17 mouse cellular contexts compared by ENCODE assay signal in the genomic region with DNA sequence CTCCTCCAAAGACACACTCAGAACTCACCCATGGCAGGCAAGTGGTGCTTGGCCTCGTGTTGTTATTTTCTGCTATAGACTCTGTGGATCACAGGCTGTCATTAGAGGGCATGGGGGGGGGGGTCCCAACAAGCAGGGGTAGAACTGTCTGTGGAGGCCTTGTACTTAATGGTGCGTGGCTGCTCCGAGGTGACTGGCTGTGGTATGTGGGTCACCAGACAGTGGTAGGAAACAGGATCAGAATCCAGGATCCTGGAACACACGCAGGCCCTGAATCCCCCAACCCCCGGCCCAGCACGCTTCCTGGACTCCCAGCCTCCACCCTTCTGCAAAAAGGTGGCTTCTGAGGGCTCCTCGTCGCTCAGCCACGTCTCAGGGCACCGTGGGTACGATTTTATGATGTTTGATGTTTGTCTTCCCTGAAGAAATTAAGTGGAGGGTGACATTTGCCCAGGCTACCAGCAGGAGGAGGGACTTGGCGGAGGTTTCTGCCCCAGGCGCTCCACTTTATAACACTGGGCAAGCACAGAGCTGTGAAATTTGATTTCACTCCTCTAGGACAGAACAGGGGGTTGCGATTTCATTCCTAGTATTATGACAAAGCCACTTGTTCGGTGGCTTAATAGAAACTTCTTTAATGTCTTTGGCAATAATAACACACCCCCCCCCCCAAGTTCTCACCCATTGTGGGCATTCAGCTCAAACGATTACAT. TPM values are rescaled to one million over a fixed set of nuclear protein-coding genes. Genes with fewer than 3 reads are reported as not detected.
DNase-seq lines count a peak whose midpoint lies in the region; ATAC-seq and TF ChIP-seq lines count a peak whose summit lies in the region.
"Had no signal": no experiment of that assay in that cellular context is flagged by ENCODE, and none has a peak within 500 bp of the region (broad histone marks: within the 10 kb centered on the region; RNA-seq: fewer than 3 reads in every experiment).

No protein-coding gene starts in this region.

- H3K79me2 ChIP-seq in heart, adult 2 months (replicated peaks; ENCODE audit: control insufficient read depth, insufficient read depth, low read length) = no peaks in the 10 kb centered on the region

- H3K36me3 ChIP-seq in heart, adult 2 months (ENCODE audit: control insufficient read depth, insufficient read depth, low read length) = no peaks in the 10 kb centered on the region
- H3K36me3 ChIP-seq in E14TG2a.4 (ENCODE audit: insufficient read depth, low read length) = peaks cover 22% of the 10 kb centered on the region
- peaks cover 15% of the 10 kb centered on the region for H3K36me3 ChIP-seq in intestine, embryonic 15.5 days

- H3K27ac ChIP-seq in heart, adult 2 months = no peak overlapping the region
- peak overlapping the region; percentile 87 for H3K27ac ChIP-seq in intestine, embryonic 15.5 days
- H3K27ac ChIP-seq: embryonic facial prominence, embryonic 15.5 days; limb, embryonic 15.5 days; midbrain, embryonic 12.5 days had no signal

- intact Hi-C loops in heart, adult 2 months (cut with DNase I) = no loop called here

- peak overlapping the region; percentile 38 for H3K4me2 ChIP-seq in intestine, embryonic 15.5 days (replicated peaks)
- H3K4me2 ChIP-seq: embryonic facial prominence, embryonic 15.5 days; limb, embryonic 15.5 days; midbrain, embryonic 12.5 days had no signal

- ATAC-seq in intestine, embryonic 15.5 days = no peak
- ATAC-seq in granulocyte monocyte progenitor cell, adult 5-6 weeks (replicated peaks; ENCODE audit: poor library complexity, severe bottlenecking) = no peak
- ATAC-seq: activated CD4-positive, CD25-positive, alpha-beta regulatory T cell, adult 4 months had no signal

- no peak for TF ChIP-seq POLR2A in heart, adult 2 months (IDR thresholded peaks at IDR 0.05; ENCODE audit: insufficient read depth, low read depth, low read length)

- H3K9ac ChIP-seq in heart, adult 2 months (ENCODE audit: low read depth, low read length) = no peak overlapping the region
- H3K9ac ChIP-seq in intestine, embryonic 15.5 days = no peak overlapping the region
- H3K9ac ChIP-seq: embryonic facial prominence, embryonic 15.5 days; limb, embryonic 15.5 days; midbrain, embryonic 12.5 days had no signal

- TF ChIP-seq CTCF in heart, adult 2 months (IDR thresholded peaks at IDR 0.05) = 0 out of 2 replicates have a peak, but pooled peaks have one; percentile 7
- peak; percentile 23 for TF ChIP-seq CTCF in E14TG2a.4 (conservative IDR thresholded peaks at IDR 0.05; ENCODE audit: low read length)

- no peaks in the 10 kb centered on the region for H3K4me1 ChIP-seq in heart, adult 2 months (ENCODE audit: control insufficient read depth, insufficient read depth, low read length)
- peaks cover 67% of the 10 kb centered on the region for H3K4me1 ChIP-seq in E14TG2a.4 (replicated peaks; ENCODE audit: low read depth, low read length)
- peaks cover 9% of the 10 kb centered on the region; the same call in 1 of the 2 replicates for H3K4me1 ChIP-seq in intestine, embryonic 15.5 days (replicated peaks)
- H3K4me1 ChIP-seq: midbrain, embryonic 12.5 days had no signal

- no peak for TF ChIP-seq EP300 in heart, adult 2 months (IDR thresholded peaks at IDR 0.05; ENCODE audit: insufficient read depth, low read depth, low read length)

- 85% methylated on average over 16 of the region's 16 CpGs for WGBS in heart, adult 2 months
- 75% methylated on average over 16 of the region's 16 CpGs for WGBS in intestine, embryonic 15.5 days

- no peaks in the 10 kb centered on the region for H3K27me3 ChIP-seq in heart, adult 2 months (ENCODE audit: control insufficient read depth, insufficient read depth, low read length)
- H3K27me3 ChIP-seq in E14TG2a.4 (ENCODE audit: insufficient read depth, low read length) = 0 out of 2 replicates have a peak, but pooled peaks cover 3% of the 10 kb centered on the region
- no peaks in the 10 kb centered on the region for H3K27me3 ChIP-seq in intestine, embryonic 15.5 days (replicated peaks)
- H3K27me3 ChIP-seq: embryonic facial prominence, embryonic 15.5 days; limb, embryonic 15.5 days; midbrain, embryonic 12.5 days had no signal

- H3K4me3 ChIP-seq in heart, adult 2 months = no peak overlapping the region
- no peak overlapping the region for H3K4me3 ChIP-seq in E14TG2a.4 (replicated peaks; ENCODE audit: low read length)
- no peak overlapping the region for H3K4me3 ChIP-seq in intestine, embryonic 15.5 days (replicated peaks)
- H3K4me3 ChIP-seq: embryonic facial prominence, embryonic 15.5 days; limb, embryonic 15.5 days; midbrain, embryonic 12.5 days had no signal

- DNase-seq in heart, adult 2 months = no peak
- DNase-seq in heart, adult 8-10 months (ENCODE audit: low spot score) = no peak
- DNase-seq in kidney, postnatal 14 days = peak; percentile 57
- DNase-seq in thymus, postnatal 25 days = no peak
- no peak for DNase-seq in right cerebral cortex, adult 2 months (ENCODE audit: low spot score in 2 of 2)
- DNase-seq: heart, postnatal 4 days; lung, postnatal 10 days; spleen, adult 18-20 months had no signal

- H3K9me3 ChIP-seq in E14TG2a.4 (ENCODE audit: low read length) = no peaks in the 10 kb centered on the region
- no peaks in the 10 kb centered on the region for H3K9me3 ChIP-seq in intestine, embryonic 15.5 days
- H3K9me3 ChIP-seq: embryonic facial prominence, embryonic 15.5 days; limb, embryonic 15.5 days; midbrain, embryonic 12.5 days had no signal

RNA-seq across cellular contexts. Expression of a gene that starts 8.0 kb away (rescaled TPM):
- total RNA-seq in heart, adult 2 months (2021) = 1 to 10 TPM; 1.5 to 1.7 TPM
- polyA plus RNA-seq in heart, adult 2 months (2012; rRNA removed) = 2.7 and 2.8 TPM in 2 replicates
- total RNA-seq in heart, adult 8-10 months (2022) = 1 to 10 TPM; 2.1 to 4.2 (median 2.9) TPM
- polyA plus RNA-seq in intestine, embryonic 15.5 days (2015; fragmentation: Nextera tagmentation; extraction: Ambion mirVana) = 20.1 and 20.5 TPM in 2 replicates
- total RNA-seq in granulocyte monocyte progenitor cell, adult 5-6 weeks (2014; fragmentation: Nextera tagmentation) = 46.5 and 63.5 TPM in 2 replicates
- total RNA-seq in granulocyte monocyte progenitor cell, adult 5-6 weeks (2017) = 39.4 and 53.9 TPM in 2 replicates

RNA-seq across cellular contexts. Expression of a gene that starts 17.8 kb away (rescaled TPM):
- 10 to 100 TPM; 82.8 to 94.8 TPM for total RNA-seq in heart, adult 2 months (2021)
- 110 and 112 TPM in 2 replicates for polyA plus RNA-seq in heart, adult 2 months (2012; rRNA removed)
- 100 to 1,000 TPM in 3 of 4 experiments, 10 to 100 TPM in 1; 96.9 to 114 (median 106) TPM for total RNA-seq in heart, adult 8-10 months (2022)
- 162 and 168 TPM in 2 replicates for polyA plus RNA-seq in intestine, embryonic 15.5 days (2015; fragmentation: Nextera tagmentation; extraction: Ambion mirVana)
- total RNA-seq in granulocyte monocyte progenitor cell, adult 5-6 weeks (2014; fragmentation: Nextera tagmentation) = 29.2 and 60.1 TPM in 2 replicates
- total RNA-seq in granulocyte monocyte progenitor cell, adult 5-6 weeks (2017) = 31.4 and 35.9 TPM in 2 replicates

RNA-seq across cellular contexts. Expression of a gene that starts 19.0 kb away (rescaled TPM):
- not detected for total RNA-seq in heart, adult 2 months (2021)
- polyA plus RNA-seq in heart, adult 2 months (2012; rRNA removed) = not detected in 2 replicates
- total RNA-seq in heart, adult 8-10 months (2022) = not detected
- 23.5 and 25.8 TPM in 2 replicates for polyA plus RNA-seq in intestine, embryonic 15.5 days (2015; fragmentation: Nextera tagmentation; extraction: Ambion mirVana)
- total RNA-seq in granulocyte monocyte progenitor cell, adult 5-6 weeks (2014; fragmentation: Nextera tagmentation) = not detected in 2 replicates
- total RNA-seq in granulocyte monocyte progenitor cell, adult 5-6 weeks (2017) = not detected in 2 replicates
- total RNA-seq: heart, postnatal 4 days had no signal
- polyA plus RNA-seq: activated CD4-positive, CD25-positive, alpha-beta regulatory T cell, adult 4 months; C2C12; neural tube, embryonic 11.5 days had no signal

RNA-seq across cellular contexts. Expression of a gene that starts 44.0 kb away (rescaled TPM):
- total RNA-seq in heart, adult 2 months (2021) = 10 to 100 TPM; 42.9 to 56.6 TPM
- 62.4 and 77.0 TPM in 2 replicates for polyA plus RNA-seq in heart, adult 2 months (2012; rRNA removed)
- 10 to 100 TPM; 43.1 to 55.6 (median 47.0) TPM for total RNA-seq in heart, adult 8-10 months (2022)
- 2.2 and 2.7 TPM in 2 replicates for polyA plus RNA-seq in intestine, embryonic 15.5 days (2015; fragmentation: Nextera tagmentation; extraction: Ambion mirVana)
- 5.0 and 7.3 TPM in 2 replicates for total RNA-seq in granulocyte monocyte progenitor cell, adult 5-6 weeks (2014; fragmentation: Nextera tagmentation)
- 4.0 and 5.4 TPM in 2 replicates for total RNA-seq in granulocyte monocyte progenitor cell, adult 5-6 weeks (2017)

Comparison
In these comparisons a context has a peak if more than half of its experiments do, and no peak if none do; other contexts are left out.
1. RNA of a gene that starts 8.0 kb away (total RNA-seq): 39.4 to 63.5 TPM in granulocyte monocyte progenitor cell, adult 5-6 weeks; 2.1 to 4.2 TPM in heart, adult 8-10 months and 1.5 to 1.7 TPM in heart, adult 2 months; every median in the first group is over 4 times any median in the second.